8 mouse cellular contexts compared by ENCODE assay signal in the genomic region with DNA sequence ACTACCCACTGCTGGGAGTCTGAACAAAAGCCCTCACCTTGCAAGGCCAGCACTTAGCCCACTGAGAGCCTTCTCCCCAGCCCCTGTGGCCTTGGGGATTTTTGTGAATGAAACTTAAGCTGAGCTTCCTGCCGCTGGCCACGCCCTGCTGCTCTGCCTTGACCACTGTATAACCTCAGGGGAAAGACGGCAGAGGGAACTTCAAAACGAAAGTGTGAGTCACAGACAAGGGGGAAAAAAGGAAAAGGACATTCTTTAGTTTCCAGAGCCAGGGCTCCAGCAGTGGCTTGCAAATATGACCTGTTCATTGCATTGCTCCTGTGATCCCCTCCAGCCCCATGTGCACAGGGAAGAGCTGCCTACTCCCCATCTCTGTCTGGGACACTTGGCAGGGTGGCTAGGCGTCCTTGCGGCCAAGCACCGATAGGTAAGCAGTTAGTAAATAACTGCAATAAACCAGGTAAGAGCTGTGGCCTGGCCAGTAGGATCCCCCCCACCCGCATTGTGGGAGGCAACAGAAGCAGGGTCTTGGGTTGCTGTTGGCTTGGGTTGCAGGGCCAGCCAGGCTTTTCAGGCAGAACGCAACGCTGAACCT.
DNase-seq lines count a peak whose midpoint lies in the region; ATAC-seq lines count a peak whose summit lies in the region.

No protein-coding gene starts in this region.

- peak overlapping the region; percentile 40 for H3K4me2 ChIP-seq in intestine, embryonic 14.5 days (ENCODE audit: low read length)
- H3K4me2 ChIP-seq in liver, embryonic 15.5 days = peak overlapping the region; percentile 54

- H3K27me3 ChIP-seq in intestine, embryonic 14.5 days (replicated peaks; ENCODE audit: control insufficient read depth, insufficient read depth, low read length) = no peaks in the 10 kb centered on the region
- no peaks in the 10 kb centered on the region for H3K27me3 ChIP-seq in liver, embryonic 15.5 days

- no peak overlapping the region for H3K4me3 ChIP-seq in intestine, embryonic 14.5 days (ENCODE audit: low read depth, low read length)
- H3K4me3 ChIP-seq in liver, embryonic 15.5 days (replicated peaks) = peak overlapping the region; percentile 17; the same call in 1 of the 2 replicates

- no peaks in the 10 kb centered on the region for H3K36me3 ChIP-seq in intestine, embryonic 14.5 days (ENCODE audit: control insufficient read depth, insufficient read depth, low read length)
- H3K36me3 ChIP-seq in liver, embryonic 15.5 days (replicated peaks) = no peaks in the 10 kb centered on the region

- peak overlapping the region; percentile 25; the same call in 1 of the 2 replicates for H3K9ac ChIP-seq in intestine, embryonic 14.5 days (ENCODE audit: low read length)
- H3K9ac ChIP-seq in liver, embryonic 15.5 days = no peak overlapping the region

- no peaks in the 10 kb centered on the region for H3K9me3 ChIP-seq in intestine, embryonic 14.5 days (ENCODE audit: control insufficient read depth, low read length)
- H3K9me3 ChIP-seq in liver, embryonic 15.5 days (replicated peaks) = no peaks in the 10 kb centered on the region

- peak overlapping the region; percentile 90 for H3K27ac ChIP-seq in intestine, embryonic 14.5 days (ENCODE audit: low read depth)
- peak overlapping the region; percentile 76 for H3K27ac ChIP-seq in liver, embryonic 15.5 days (replicated peaks)

- WGBS in intestine, embryonic 14.5 days = 21% methylated on average over 10 of the region's 10 CpGs
- WGBS in liver, embryonic 15.5 days (ENCODE audit: insufficient replicate concordance) = 14% methylated on average over 10 of the region's 10 CpGs

- H3K4me1 ChIP-seq in intestine, embryonic 14.5 days (replicated peaks; ENCODE audit: control insufficient read depth, insufficient read depth, low read length) = peaks cover 25% of the 10 kb centered on the region
- H3K4me1 ChIP-seq in liver, embryonic 15.5 days (replicated peaks) = peaks cover 12% of the 10 kb centered on the region

- peak; percentile 39 for DNase-seq in layer of hippocampus, adult 11-12 months (ENCODE audit: low spot score)
- no peak for DNase-seq in layer of hippocampus, postnatal 36 days
- peak; percentile 62 for DNase-seq in adrenal gland, postnatal 25 days
- peak; percentile 70 for DNase-seq in intestine, embryonic 14.5 days (ENCODE audit: low spot score)

- ATAC-seq in granulocyte monocyte progenitor cell, adult 5-6 weeks (replicated peaks; ENCODE audit: poor library complexity, severe bottlenecking) = peak; percentile 45
- peak; percentile 60 for ATAC-seq in intestine, embryonic 14.5 days (replicated peaks; ENCODE audit: low FRiP score, low TSS enrichment, low read depth)
- peak; percentile 8; the same call in 1 of the 2 replicates for ATAC-seq in liver, embryonic 15.5 days (ENCODE audit: insufficient read depth)
- ATAC-seq in neutrophil, adult 5-6 weeks (ENCODE audit: extremely low read depth, insufficient number of reproducible peaks, low FRiP score, poor library complexity, severe bottlenecking) = peak; percentile 42
- no peak for ATAC-seq in megakaryocyte-erythroid progenitor cell, adult 5-6 weeks (replicated peaks; ENCODE audit: low FRiP score, low TSS enrichment, poor library complexity, severe bottlenecking)

Comparison
In these comparisons a context has a peak if more than half of its experiments do, and no peak if none do; other contexts are left out.
1. DNase-seq: peak in layer of hippocampus, adult 11-12 months (single experiment), adrenal gland, postnatal 25 days (single experiment) and intestine, embryonic 14.5 days (single experiment); none in layer of hippocampus, postnatal 36 days (0 of 2).